Mouse (Mus musculus) limb, embryonic 13.5 days (tissue): ENCODE results near the gene Lin54. TPM values are rescaled to one million over a fixed set of nuclear protein-coding genes. Genes with fewer than 3 reads are reported as not detected.

Experiments used
- ATAC-seq: fragments of 200-750 bp; cut with Nextera tagmentation; 2 replicates; pipeline ENCODE4 v1.8.0; 2017; ENCODE audit warnings: low read depth, moderate number of reproducible peaks, moderate TSS enrichment; ENCODE audit not compliant: low FRiP score
- H3K27ac ChIP-seq: fragments of 300-500 bp; sonication (generic); 2 replicates; pipeline ENCODE4 v1.5.1; 2015; ENCODE audit warnings: inconsistent platforms, mild to moderate bottlenecking, moderate library complexity
- H3K27me3 ChIP-seq: fragments of 300-500 bp; sonication (generic); 2 replicates; pipeline ENCODE4 v1.6.1; 2015; ENCODE audit warnings: mild to moderate bottlenecking, inconsistent platforms
- H3K36me3 ChIP-seq: fragments of 300-500 bp; sonication (generic); 2 replicates; pipeline ENCODE4 v1.6.1; 2015; ENCODE audit warnings: inconsistent platforms, mild to moderate bottlenecking, moderate library complexity
- H3K4me1 ChIP-seq: fragments of 300-500 bp; sonication (generic); 2 replicates; pipeline ENCODE4 v1.6.1; 2015; ENCODE audit warnings: inconsistent platforms
- H3K4me2 ChIP-seq: fragments of 300-500 bp; sonication (generic); replicated peaks from 2 replicates; pipeline ENCODE4 v1.6.1; 2015; ENCODE audit warnings: inconsistent platforms, mild to moderate bottlenecking, moderate library complexity
- H3K4me3 ChIP-seq: fragments of 300-500 bp; sonication (generic); 2 replicates; pipeline ENCODE4 v1.5.1; 2015; ENCODE audit warnings: moderate library complexity, mild to moderate bottlenecking, inconsistent platforms
- H3K9ac ChIP-seq: fragments of 300-500 bp; sonication (generic); 2 replicates; pipeline ENCODE4 v1.6.1; 2015; ENCODE audit warnings: mild to moderate bottlenecking, inconsistent platforms
- H3K9me3 ChIP-seq: fragments of 300-500 bp; sonication (generic); 2 replicates; pipeline ENCODE4 v1.6.1; 2016; ENCODE audit warnings: inconsistent platforms
- WGBS: fragments of 180-500 bp; shearing (Covaris S2); methylation state at CpG from one replicate; pipeline ENCODE4 v1.1.7; 2015; 5-methylcytosine and 5-hydroxymethylcytosine counted together
- polyA plus RNA-seq: library from polyadenylated mRNA; unstranded; fragments of >200 nt; fragmentation: Nextera tagmentation; extraction: Ambion mirVana; gene quantifications from 2 replicates; pipeline ENCODE4 v1.2.1, GENCODE M21; 2015

Lin54 gene
- polyA plus RNA-seq: 11.0 and 13.4 TPM in 2 replicates

GRCm38 (mm10) chr5:100500458-100500961 is at the start of gene Lin54:
TSS of gene Lin54 (minus strand) at chr5:100500639.
- peak; percentile 94 for ATAC-seq
- Histone ChIP-seq H3K27ac (peak within 1 kb of the TSS; percentile 61), H3K4me2 (peak within 1 kb of the TSS; percentile 96), H3K27me3 (no peaks in the 10 kb centered on the region), H3K9me3 (no peaks in the 10 kb centered on the region), H3K4me3 (peak within 1 kb of the TSS; percentile 83), H3K9ac (peak within 1 kb of the TSS; percentile 75), H3K36me3 (no peaks in the 10 kb centered on the region), H3K4me1 (peaks cover 21% of the 10 kb centered on the region)
- WGBS: under 1% methylated on average over 45 of the region's 60 CpGs

- ATAC-seq: no peak
These were observed 49.7 kb upstream of the Lin54 start for GRCm38 (mm10) chr5:100550151-100550550.

DNA sequence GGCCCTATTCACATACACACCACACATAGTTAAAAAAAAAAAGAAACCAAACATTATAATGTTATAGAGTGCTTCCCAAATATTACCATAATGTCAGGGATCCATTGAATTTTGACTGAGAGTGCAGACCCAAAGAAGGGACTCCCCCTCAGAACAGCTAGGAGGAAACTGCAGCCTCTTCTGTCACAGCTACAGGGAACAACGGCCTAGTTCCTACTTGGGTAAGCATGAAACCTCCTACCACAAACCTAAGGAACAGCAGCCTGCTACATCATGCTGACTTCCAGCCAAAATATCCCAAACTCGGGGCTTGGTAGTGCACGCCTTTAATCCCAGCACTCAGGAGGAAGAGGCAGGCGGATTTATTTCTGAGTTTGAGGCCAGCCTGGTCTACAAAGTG is 48.9 kb upstream of the Lin54 start:
- Histone ChIP-seq H3K36me3 (peaks cover 51% of the 10 kb centered on the region), H3K4me1 (no peaks in the 10 kb centered on the region), H3K27ac (no peak overlapping the region), H3K9me3 (no peaks in the 10 kb centered on the region), H3K9ac (no peak overlapping the region), H3K4me2 (no peak overlapping the region), H3K4me3 (no peak overlapping the region), H3K27me3 (no peaks in the 10 kb centered on the region)
- WGBS: 95% methylated on average over 4 of the region's 4 CpGs
- ATAC-seq: no peak

More at GRCm38 (mm10) chr5:100550151-100550550, 49.7 kb upstream of the Lin54 start:
- 86% methylated on average over 1 of the region's 1 CpGs for WGBS
- Histone ChIP-seq H3K9ac (no peak overlapping the region), H3K27me3 (no peaks in the 10 kb centered on the region), H3K36me3 (peaks cover 43% of the 10 kb centered on the region), H3K4me2 (no peak overlapping the region), H3K4me1 (no peaks in the 10 kb centered on the region), H3K27ac (no peak overlapping the region), H3K4me3 (no peak overlapping the region), H3K9me3 (no peaks in the 10 kb centered on the region)

- no peak overlapping the region for H3K9ac ChIP-seq
- H3K36me3 ChIP-seq: peaks cover 59% of the 10 kb centered on the region
- no peaks in the 10 kb centered on the region for H3K4me1 ChIP-seq
- no peaks in the 10 kb centered on the region for H3K9me3 ChIP-seq
- ATAC-seq: no peak
- no peaks in the 10 kb centered on the region for H3K27me3 ChIP-seq
- H3K4me3 ChIP-seq: no peak overlapping the region
- 86% methylated on average over 2 of the region's 2 CpGs for WGBS
- no peak overlapping the region for H3K27ac ChIP-seq
- no peak overlapping the region for H3K4me2 ChIP-seq
These were observed 47.8 kb upstream of the Lin54 start for GRCm38 (mm10) chr5:100548236-100548635.

DNA sequence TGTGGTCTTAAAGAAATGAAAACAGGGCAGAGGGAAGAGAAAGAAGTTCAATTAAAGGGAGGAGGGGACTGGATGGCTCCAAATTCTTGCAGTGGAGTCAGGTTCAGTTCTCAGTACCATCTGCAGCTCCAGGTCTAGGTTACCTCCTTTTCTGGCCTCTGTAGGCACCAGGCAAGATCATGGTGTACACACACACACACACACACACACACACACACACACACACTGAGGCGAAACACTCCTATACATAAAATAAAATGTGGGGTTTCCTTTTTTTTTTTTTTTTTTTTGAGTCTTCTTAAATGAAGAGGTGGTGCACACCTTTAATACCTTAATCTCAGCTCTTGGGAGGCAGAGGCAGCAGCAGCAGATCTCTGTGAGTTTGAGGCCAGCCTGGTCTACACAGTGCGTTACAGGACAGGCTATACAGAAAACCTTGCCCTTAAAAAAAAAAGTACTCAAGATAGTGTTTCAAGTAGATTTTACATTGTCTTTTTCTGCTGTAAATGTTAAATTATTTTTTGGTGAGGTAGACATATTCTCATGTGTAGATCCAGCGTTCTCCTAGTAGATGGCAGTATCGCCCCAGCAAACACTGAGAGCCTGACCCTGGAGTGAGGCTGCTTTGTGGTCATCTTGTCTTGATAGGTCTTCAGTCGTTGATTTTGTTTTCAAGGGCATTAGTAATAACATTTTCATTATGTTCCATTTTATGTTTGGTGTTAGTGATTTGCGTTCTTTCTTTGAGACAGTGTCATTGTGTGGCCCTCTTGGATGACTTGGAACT is 46.0 kb upstream of the Lin54 start:
- WGBS: 91% methylated on average over 6 of the region's 6 CpGs
- Histone ChIP-seq H3K9ac (no peak overlapping the region), H3K27me3 (no peaks in the 10 kb centered on the region), H3K27ac (no peak overlapping the region), H3K4me1 (no peaks in the 10 kb centered on the region), H3K4me3 (no peak overlapping the region), H3K36me3 (peaks cover 76% of the 10 kb centered on the region), H3K9me3 (no peaks in the 10 kb centered on the region), H3K4me2 (no peak overlapping the region)
- no peak for ATAC-seq

GRCm38 (mm10) chr5:100536638-100537037 is 36.2 kb upstream of the Lin54 start:
- H3K36me3 ChIP-seq: peaks cover 75% of the 10 kb centered on the region
- WGBS: 89% methylated on average over 3 of the region's 3 CpGs
- ATAC-seq: no peak

GRCm38 (mm10) chr5:100535826-100536225 is 35.4 kb upstream of the Lin54 start:
- H3K9me3 ChIP-seq: no peaks in the 10 kb centered on the region
- H3K27ac ChIP-seq: no peak overlapping the region
- H3K4me3 ChIP-seq: no peak overlapping the region
- no peaks in the 10 kb centered on the region for H3K4me1 ChIP-seq
- H3K4me2 ChIP-seq: no peak overlapping the region
- H3K36me3 ChIP-seq: peaks cover 77% of the 10 kb centered on the region
- WGBS: 84% methylated on average over 7 of the region's 7 CpGs
- no peak for ATAC-seq
- H3K9ac ChIP-seq: no peak overlapping the region
- no peaks in the 10 kb centered on the region for H3K27me3 ChIP-seq

More at GRCm38 (mm10) chr5:100536638-100537037, 36.2 kb upstream of the Lin54 start:
- Histone ChIP-seq H3K4me3 (no peak overlapping the region), H3K27ac (no peak overlapping the region), H3K9me3 (no peaks in the 10 kb centered on the region), H3K27me3 (no peaks in the 10 kb centered on the region), H3K9ac (no peak overlapping the region), H3K4me2 (no peak overlapping the region), H3K4me1 (no peaks in the 10 kb centered on the region)

DNA sequence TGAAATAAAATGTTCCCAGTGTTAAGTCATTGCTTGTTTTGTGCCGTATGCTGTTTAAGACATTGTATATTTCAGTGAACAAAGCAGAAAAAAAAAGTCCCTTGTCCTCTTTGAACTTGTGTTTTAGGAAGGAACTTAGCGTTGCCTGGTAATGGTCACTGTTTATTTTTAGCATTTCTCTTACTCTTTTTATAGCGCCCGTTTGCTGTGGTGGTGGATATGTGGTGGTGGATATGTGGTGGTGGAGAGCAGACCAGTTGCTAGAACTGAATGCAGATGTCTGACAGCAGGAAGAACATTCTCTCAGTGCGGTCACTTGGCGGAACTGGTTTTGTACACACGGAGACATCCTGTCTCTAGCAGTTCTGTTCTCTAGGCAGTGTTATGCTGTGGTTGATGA is 25.7 kb upstream of the Lin54 start:
- Histone ChIP-seq H3K9me3 (no peaks in the 10 kb centered on the region), H3K4me3 (no peak overlapping the region), H3K36me3 (peaks cover 48% of the 10 kb centered on the region), H3K9ac (no peak overlapping the region), H3K27me3 (no peaks in the 10 kb centered on the region), H3K4me1 (no peaks in the 10 kb centered on the region), H3K4me2 (no peak overlapping the region), H3K27ac (no peak overlapping the region)
- 77% methylated on average over 7 of the region's 7 CpGs for WGBS
- ATAC-seq: no peak

GRCm38 (mm10) chr5:100525620-100526019 is 25.2 kb upstream of the Lin54 start:
- WGBS: 73% methylated on average over 3 of the region's 3 CpGs
- no peaks in the 10 kb centered on the region for H3K4me1 ChIP-seq
- ATAC-seq: no peak

DNA sequence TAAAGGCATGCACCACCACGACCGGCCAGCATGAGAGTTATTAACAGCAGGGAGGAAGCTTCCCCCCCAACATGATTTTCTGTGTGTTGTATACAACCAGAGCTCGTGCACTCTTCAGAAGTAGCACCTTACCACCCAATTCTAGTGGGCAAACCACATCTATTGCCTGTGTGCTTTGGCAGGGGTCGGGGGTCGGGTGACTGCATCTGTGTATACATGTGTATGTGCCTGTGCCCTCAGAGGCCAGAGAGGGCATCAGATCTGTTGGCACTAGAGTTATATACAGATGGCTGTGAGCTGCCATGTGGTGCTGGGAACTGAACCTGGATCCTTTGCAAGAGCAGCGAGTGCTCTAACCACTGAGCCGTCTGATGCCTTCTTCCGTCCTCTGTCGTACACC is 24.5 kb upstream of the Lin54 start:
- Histone ChIP-seq H3K36me3 (peaks cover 35% of the 10 kb centered on the region), H3K27ac (no peak overlapping the region), H3K4me1 (peaks cover 6% of the 10 kb centered on the region), H3K9ac (no peak overlapping the region), H3K27me3 (no peaks in the 10 kb centered on the region), H3K9me3 (no peaks in the 10 kb centered on the region), H3K4me3 (no peak overlapping the region), H3K4me2 (no peak overlapping the region)
- 94% methylated on average over 9 of the region's 9 CpGs for WGBS
- no peak for ATAC-seq

More at GRCm38 (mm10) chr5:100525620-100526019, 25.2 kb upstream of the Lin54 start:
- Histone ChIP-seq H3K9ac (no peak overlapping the region), H3K4me3 (no peak overlapping the region), H3K9me3 (no peaks in the 10 kb centered on the region), H3K27me3 (no peaks in the 10 kb centered on the region), H3K27ac (no peak overlapping the region), H3K36me3 (peaks cover 42% of the 10 kb centered on the region), H3K4me2 (no peak overlapping the region)

DNA sequence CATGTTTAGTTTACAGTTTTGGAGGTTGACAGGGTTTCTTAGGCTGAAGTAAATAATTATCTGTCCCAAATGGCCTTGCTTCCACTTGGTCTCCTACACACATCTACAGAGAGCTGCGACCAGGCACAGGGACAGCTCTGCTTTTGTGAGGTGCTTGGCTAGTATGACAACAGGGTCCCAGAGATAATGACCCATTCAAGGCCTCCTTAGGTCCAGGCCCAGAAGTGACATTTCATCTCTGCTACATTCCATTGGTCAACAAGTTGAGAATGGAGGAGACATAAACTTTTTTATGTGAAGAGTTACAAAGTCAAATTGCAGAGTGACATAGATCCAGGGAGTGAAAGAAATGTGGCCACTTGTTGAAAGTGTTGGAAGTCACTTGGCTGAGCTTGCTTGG is 22.9 kb upstream of the Lin54 start:
- WGBS: 93% methylated on average over 1 of the region's 1 CpGs
- Histone ChIP-seq H3K36me3 (peaks cover 19% of the 10 kb centered on the region), H3K4me2 (no peak overlapping the region), H3K9ac (no peak overlapping the region), H3K27me3 (no peaks in the 10 kb centered on the region), H3K27ac (no peak overlapping the region), H3K4me1 (peaks cover 14% of the 10 kb centered on the region), H3K4me3 (no peak overlapping the region), H3K9me3 (no peaks in the 10 kb centered on the region)
- ATAC-seq: no peak

- Histone ChIP-seq H3K4me3 (0 out of 2 replicates have a peak overlapping the region, but pooled peaks have one; percentile 7), H3K4me2 (peak overlapping the region; percentile 41), H3K9me3 (no peaks in the 10 kb centered on the region), H3K27me3 (no peaks in the 10 kb centered on the region), H3K36me3 (peaks cover 13% of the 10 kb centered on the region), H3K9ac (peak overlapping the region; percentile 45; the same call in 1 of the 2 replicates), H3K27ac (no peak overlapping the region), H3K4me1 (peaks cover 14% of the 10 kb centered on the region)
- ATAC-seq: no peak
- 94% methylated on average over 2 of the region's 2 CpGs for WGBS
These were observed 19.8 kb upstream of the Lin54 start for GRCm38 (mm10) chr5:100520223-100520622.
